Mouse (Mus musculus): Measurements from ENCODE around the gene Tmed1.
"Not testable (repeated sequence)": the region's sequence is repeated elsewhere in the genome, so short reads cannot be mapped to it uniquely, and the experiment has no call there.

Tmed1 gene

GRCm38 (mm10) chr9:21469032-21470024, 40.7 kb downstream of the Tmed1 start:
- DNase-seq: peak; percentile 31 to 69

- not testable (repeated sequence) for DNase-seq
Measured at GRCm38 (mm10) chr9:21464565-21464928, 45.5 kb downstream of the Tmed1 start.

- DNase-seq: no peak
Measured at GRCm38 (mm10) chr9:21463766-21464564, 46.1 kb downstream of the Tmed1 start.

GRCm38 (mm10) chr9:21463138-21463590, 46.9 kb downstream of the Tmed1 start:
- peak in 1 of 2 experiments; percentile 18 for DNase-seq

GRCm38 (mm10) chr9:21460400-21460940, 49.6 kb downstream of the Tmed1 start:
- no peak for DNase-seq

GRCm38 (mm10) chr9:21458821-21459220, 51.2 kb downstream of the Tmed1 start:
- no peak for DNase-seq
